Mouse (Mus musculus) hindbrain, embryonic 10.5 days (tissue): ENCODE measurements around the gene Ncoa1. TPM values are rescaled to one million over a fixed set of nuclear protein-coding genes. Genes with fewer than 3 reads are reported as not detected.

Experiments
- DNase-seq: peaks from one replicate; pipeline ENCODE4 v3.0.0-alpha.2; 2017; ENCODE audit warnings: low spot score
- H3K27ac ChIP-seq: fragments of 300-500 bp; sonication (generic); 2 replicates; pipeline ENCODE4 v1.5.1; 2016; ENCODE audit warnings: mild to moderate bottlenecking, moderate library complexity
- H3K27me3 ChIP-seq: fragments of 300-500 bp; sonication (generic); 2 replicates; pipeline ENCODE4 v1.6.1; 2016; ENCODE audit warnings: mild to moderate bottlenecking; ENCODE audit not compliant: poor library complexity, insufficient read depth, severe bottlenecking
- H3K36me3 ChIP-seq: fragments of 300-500 bp; sonication (generic); 2 replicates; pipeline ENCODE4 v1.6.1; 2016; ENCODE audit warnings: mild to moderate bottlenecking, moderate library complexity
- H3K4me1 ChIP-seq: fragments of 300-500 bp; sonication (generic); replicated peaks from 2 replicates; pipeline ENCODE4 v1.6.1; 2016; ENCODE audit warnings: mild to moderate bottlenecking
- H3K4me3 ChIP-seq: fragments of 300-500 bp; sonication (generic); 2 replicates; pipeline ENCODE4 v1.5.1; 2016; ENCODE audit warnings: mild to moderate bottlenecking, moderate library complexity
- H3K9me3 ChIP-seq: fragments of 300-500 bp; sonication (generic); 2 replicates; pipeline ENCODE4 v1.6.1; 2016; ENCODE audit warnings: mild to moderate bottlenecking, moderate library complexity
- WGBS: fragments of 180-500 bp; shearing (Covaris S2); methylation state at CpG from one replicate; pipeline ENCODE4 v1.1.7; 2016; 5-methylcytosine and 5-hydroxymethylcytosine counted together
- polyA plus RNA-seq: library from polyadenylated mRNA; unstranded; fragments of >200 nt; fragmentation: Nextera tagmentation; extraction: Ambion mirVana; gene quantifications from 2 replicates; pipeline ENCODE4 v1.2.1, GENCODE M21; 2016

The Ncoa1 gene
- polyA plus RNA-seq, 1 experiment from 2014 or later: 2.8 TPM

DNA sequence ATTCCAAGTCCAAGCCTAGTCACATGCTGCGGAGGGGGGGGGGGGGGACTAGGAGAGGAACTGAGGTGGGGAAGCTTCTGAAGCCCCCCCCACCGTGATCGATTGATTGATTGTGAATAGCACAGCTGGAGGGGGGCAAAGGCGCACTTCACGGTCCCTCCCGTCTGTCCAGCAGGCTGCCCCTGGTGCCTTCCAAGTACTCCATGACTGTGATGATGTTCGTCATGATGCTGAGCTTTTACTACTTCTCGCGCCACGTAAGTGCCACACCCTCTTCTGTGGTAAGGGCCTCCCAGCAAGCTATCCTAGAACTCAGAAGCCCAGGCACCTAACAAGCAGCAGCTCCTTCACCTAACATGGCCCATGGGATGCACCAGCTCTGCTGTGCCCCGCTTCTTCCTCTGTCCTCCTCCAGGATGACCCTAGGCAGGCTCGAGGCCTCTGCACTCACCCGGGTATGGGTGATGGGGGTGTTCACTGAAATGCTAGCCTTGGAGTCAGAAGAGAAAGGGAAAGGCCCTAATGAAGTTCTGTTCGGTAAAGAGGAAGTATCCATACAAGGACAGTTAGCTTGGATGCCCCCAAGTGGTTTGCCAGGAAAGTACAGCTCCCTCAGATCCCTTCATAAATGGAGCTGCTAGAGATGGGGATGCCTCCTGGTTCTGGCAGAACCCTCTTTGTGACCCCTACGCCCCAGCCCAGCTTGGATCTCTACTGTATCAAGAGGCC, 268.4 kb downstream of the Ncoa1 start:
- peak; percentile 38 for DNase-seq
- Histone ChIP-seq H3K4me3 (no peak overlapping the region), H3K9me3 (no peaks in the 10 kb centered on the region), H3K4me1 (peaks cover 6% of the 10 kb centered on the region), H3K27ac (no peak overlapping the region), H3K36me3 (peaks cover 84% of the 10 kb centered on the region), H3K27me3 (no peaks in the 10 kb centered on the region)
- WGBS: 76% methylated on average over 15 of the region's 15 CpGs

DNA sequence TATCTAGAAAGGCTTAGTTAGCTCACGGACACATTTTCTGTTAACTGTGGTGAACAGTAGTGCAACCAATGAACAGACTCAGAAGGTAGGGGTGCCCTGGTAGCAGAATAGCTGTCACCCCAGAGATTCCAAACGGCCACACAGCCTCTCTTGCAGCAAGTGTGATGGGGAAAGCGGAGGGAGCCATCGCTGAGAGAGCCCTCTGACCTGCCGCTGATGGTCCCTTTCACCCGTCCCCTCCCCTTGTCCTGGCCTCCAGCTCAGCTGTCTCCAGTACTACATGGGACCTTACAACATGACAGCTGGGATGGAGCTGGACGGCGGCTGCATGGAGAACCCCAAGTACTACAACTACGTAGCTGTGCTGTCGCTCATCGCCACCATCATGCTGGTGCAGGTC, 270.9 kb downstream of the Ncoa1 start:
- H3K4me1 ChIP-seq: peaks cover 2% of the 10 kb centered on the region; the same call in 1 of the 2 replicates
- no peak for DNase-seq
- H3K4me3 ChIP-seq: no peak overlapping the region
- 94% methylated on average over 11 of the region's 11 CpGs for WGBS
- no peak overlapping the region for H3K27ac ChIP-seq
- no peaks in the 10 kb centered on the region for H3K27me3 ChIP-seq
- peaks cover 67% of the 10 kb centered on the region for H3K36me3 ChIP-seq
- H3K9me3 ChIP-seq: no peaks in the 10 kb centered on the region

DNA sequence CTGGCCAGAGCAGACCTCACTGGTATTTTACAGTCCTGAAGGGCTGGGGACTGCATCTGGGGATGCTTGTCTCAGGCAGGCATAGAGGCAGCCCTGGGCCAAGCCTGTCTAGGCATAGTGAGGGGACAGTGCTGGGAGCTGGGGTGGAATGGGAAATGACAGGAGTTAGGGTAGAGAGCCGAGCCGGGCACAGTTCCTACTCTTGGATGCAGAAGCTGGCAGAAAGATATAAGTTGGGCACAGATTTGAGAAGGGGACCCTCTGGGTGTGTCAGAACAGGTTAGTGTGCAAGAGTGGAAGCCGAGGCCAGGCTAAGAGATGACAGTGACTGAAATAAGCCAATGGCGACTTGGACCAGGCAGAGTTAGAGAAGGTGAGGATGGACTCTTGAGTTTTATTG, 274.8 kb downstream of the Ncoa1 start:
- Histone ChIP-seq H3K27ac (no peak overlapping the region), H3K36me3 (peaks cover 44% of the 10 kb centered on the region), H3K4me1 (peaks cover 9% of the 10 kb centered on the region), H3K9me3 (no peaks in the 10 kb centered on the region), H3K4me3 (no peak overlapping the region), H3K27me3 (no peaks in the 10 kb centered on the region)
- no peak for DNase-seq
- WGBS: 91% methylated on average over 4 of the region's 4 CpGs

GRCm38 (mm10) chr12:4201454-4202200, 275.4 kb downstream of the Ncoa1 start:
- Histone ChIP-seq H3K27ac (no peak overlapping the region), H3K4me1 (peaks cover 9% of the 10 kb centered on the region), H3K4me3 (no peak overlapping the region), H3K27me3 (no peaks in the 10 kb centered on the region), H3K9me3 (no peaks in the 10 kb centered on the region), H3K36me3 (peaks cover 43% of the 10 kb centered on the region)
- WGBS: 89% methylated on average over 13 of the region's 13 CpGs
- no peak for DNase-seq

DNA sequence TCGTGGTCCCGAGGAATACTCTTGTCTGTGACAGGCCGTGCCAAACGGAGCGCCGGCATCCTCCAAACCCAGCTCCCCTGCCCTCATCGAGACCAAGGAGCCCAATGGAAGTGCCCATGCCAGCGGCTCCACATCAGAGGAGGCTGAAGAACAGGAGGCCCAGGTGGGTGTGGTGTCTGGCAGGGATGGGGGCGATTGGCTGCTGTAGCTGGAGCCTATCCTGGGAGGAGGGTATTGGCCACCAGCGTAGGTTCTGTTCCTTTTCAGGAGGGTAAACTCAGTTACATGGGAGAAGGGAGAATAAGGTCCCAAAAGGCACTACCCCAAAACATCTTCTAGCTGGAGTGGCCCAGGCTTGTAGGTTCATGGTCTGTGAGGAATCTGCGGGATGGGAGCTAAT, 277.7 kb downstream of the Ncoa1 start:
- H3K36me3 ChIP-seq: peaks cover 28% of the 10 kb centered on the region
- H3K27ac ChIP-seq: no peak overlapping the region
- no peaks in the 10 kb centered on the region for H3K27me3 ChIP-seq
- H3K4me1 ChIP-seq: peaks cover 9% of the 10 kb centered on the region
- 95% methylated on average over 11 of the region's 11 CpGs for WGBS
- no peak for DNase-seq
- H3K4me3 ChIP-seq: no peak overlapping the region
- H3K9me3 ChIP-seq: no peaks in the 10 kb centered on the region

GRCm38 (mm10) chr12:4198702-4199101, 278.3 kb downstream of the Ncoa1 start:
- H3K27ac ChIP-seq: no peak overlapping the region
- 93% methylated on average over 4 of the region's 4 CpGs for WGBS
- no peaks in the 10 kb centered on the region for H3K9me3 ChIP-seq
- H3K4me3 ChIP-seq: no peak overlapping the region
- H3K27me3 ChIP-seq: no peaks in the 10 kb centered on the region
- H3K36me3 ChIP-seq: peaks cover 28% of the 10 kb centered on the region
- H3K4me1 ChIP-seq: peaks cover 9% of the 10 kb centered on the region
- no peak for DNase-seq

Other genes starting within 250 kb of the Ncoa1 start
- 6.6 and 7.1 TPM in 2 replicates for gene Ptrhd1, start 243.2 kb downstream of the Ncoa1 start, polyA plus RNA-seq
- gene Cenpo, start 242.9 kb downstream of the Ncoa1 start, polyA plus RNA-seq: 19.6 and 21.2 TPM in 2 replicates
- gene Itsn2, start 115.5 kb upstream of the Ncoa1 start, polyA plus RNA-seq: 12.9 and 17.1 TPM in 2 replicates
- not detected in 2 replicates for gene Gm3625, start 115.7 kb upstream of the Ncoa1 start, polyA plus RNA-seq